Mouse (Mus musculus): ENCODE results near the gene Dynlt1a.
A peak's percentile ranks its signal among the peaks of the same experiment; 100 is the strongest.
"Not testable (repeated sequence)": the region's sequence is repeated elsewhere in the genome, so short reads cannot be mapped to it uniquely, and the experiment has no call there.

Gene Dynlt1a

DNA sequence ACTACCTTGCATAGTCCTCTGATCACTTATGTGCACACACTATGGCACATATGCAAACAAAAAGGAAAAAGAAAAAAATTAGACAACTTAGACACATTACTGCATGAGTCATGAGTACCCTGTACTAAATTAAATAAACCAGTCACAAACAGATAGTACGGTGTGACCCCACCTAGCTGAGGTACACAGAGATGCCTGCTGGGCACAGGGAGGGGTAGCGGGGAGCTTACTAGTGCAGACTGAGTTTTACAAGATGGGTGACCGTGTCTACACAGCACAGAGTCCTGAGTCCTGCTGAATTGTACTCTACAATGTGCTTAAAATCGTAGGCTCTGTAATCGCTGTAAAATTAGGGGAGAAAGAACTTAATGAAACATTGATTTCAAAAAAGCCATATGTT is 31.1 kb downstream of the Dynlt1a start:
- DNase-seq: not testable (repeated sequence)

DNA sequence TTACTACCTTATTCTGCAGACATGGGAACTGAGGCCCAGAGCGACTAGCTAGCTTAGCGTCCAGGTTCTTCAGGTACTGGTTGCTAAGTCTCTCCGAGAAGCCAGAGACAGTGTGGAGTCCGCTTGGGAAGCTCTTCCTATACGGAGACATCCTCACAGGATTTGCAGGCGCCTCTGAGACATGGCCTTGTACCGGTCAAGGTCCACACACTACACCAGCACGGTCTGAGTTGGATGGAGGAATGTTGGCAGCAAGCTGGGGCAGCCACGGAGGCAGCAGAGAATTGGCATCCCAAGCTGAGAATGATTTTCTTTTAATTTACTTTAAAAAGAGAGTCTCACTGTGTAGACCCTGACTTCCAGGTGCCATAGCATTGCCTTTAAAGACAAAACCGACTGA is 34.2 kb downstream of the Dynlt1a start:
- DNase-seq: not testable (repeated sequence)

DNA sequence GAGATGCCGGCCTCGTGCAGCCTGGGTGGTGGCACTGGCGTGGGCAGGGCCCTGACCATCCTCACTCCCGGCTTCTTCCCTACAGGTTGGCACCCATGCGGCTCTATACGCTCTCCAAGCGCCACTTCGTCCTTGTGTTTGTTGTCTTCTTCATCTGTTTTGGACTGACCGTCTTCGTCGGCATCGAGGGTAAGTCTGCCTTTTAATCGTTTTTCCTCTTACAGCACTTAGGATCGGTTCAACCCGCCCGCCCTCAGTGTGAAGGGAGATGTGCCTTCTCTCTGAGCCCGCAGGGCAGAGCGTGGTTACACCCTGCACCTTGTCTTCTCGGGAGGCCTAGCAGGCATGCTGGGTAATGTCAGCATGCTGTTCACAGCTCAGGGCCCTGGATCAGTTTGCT is 36.8 kb downstream of the Dynlt1a start:
- not testable (repeated sequence) for DNase-seq

DNA sequence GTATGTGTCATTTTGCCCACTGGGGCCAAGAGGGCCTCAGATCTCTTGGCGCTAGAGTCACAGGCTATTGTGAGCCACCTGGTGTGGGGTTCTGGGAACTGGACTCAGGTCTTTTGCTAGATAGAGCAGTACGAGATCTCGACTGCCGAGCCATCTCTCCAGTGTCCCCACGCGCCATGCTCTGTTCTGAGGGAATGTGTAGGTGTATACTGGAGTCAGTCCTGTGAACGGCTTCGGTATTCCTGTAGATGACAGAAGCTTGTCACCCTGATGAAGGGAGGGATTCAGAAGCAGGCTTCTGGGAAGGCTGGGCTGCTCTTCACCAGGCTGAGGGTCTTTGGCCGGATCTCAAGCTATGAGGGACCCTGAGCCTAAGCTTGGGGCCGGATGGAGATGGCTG is 37.5 kb downstream of the Dynlt1a start:
- not testable (repeated sequence) for DNase-seq

DNA sequence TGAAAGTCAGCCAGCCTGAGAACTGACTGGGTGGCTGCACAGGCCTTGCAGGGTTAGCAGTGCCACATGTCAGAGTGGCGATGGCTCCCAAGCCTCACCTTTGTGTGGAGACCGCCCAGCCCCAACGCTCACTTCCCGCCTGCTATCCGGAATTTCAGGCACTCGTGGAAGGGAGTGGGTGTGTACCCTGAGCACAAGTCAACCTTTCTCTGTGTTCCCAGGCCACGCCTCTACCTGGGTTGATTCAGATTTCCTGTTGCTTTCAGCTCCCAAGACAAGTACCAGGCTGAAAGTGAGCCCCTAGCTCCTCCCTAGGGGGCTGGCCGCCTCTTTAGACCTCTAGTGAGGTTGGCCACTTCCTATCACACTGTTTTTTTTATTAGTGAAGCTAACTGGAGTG is 38.1 kb downstream of the Dynlt1a start:
- peak in 1 of 2 experiments; percentile 15 for DNase-seq

DNA sequence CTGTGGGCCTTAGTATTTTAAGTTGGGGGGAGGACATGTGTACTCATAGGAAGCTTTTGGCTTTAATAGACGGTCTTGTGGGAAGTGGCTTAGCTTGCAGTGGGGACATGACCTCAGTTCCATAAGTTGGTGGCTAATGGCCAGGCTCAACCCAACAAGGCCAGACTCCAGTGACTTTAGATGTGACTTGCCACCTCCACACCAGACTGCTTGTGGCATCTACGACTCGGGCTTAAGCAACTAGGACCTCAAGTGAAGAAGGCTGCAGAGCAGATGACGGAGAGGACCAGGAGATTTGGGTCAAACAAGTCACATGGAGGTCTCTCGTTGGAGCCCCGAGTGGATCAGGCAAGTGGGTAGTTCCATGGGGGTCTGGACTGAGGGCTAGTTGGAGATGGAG is 42.6 kb downstream of the Dynlt1a start:
- not testable (repeated sequence) for DNase-seq

DNA sequence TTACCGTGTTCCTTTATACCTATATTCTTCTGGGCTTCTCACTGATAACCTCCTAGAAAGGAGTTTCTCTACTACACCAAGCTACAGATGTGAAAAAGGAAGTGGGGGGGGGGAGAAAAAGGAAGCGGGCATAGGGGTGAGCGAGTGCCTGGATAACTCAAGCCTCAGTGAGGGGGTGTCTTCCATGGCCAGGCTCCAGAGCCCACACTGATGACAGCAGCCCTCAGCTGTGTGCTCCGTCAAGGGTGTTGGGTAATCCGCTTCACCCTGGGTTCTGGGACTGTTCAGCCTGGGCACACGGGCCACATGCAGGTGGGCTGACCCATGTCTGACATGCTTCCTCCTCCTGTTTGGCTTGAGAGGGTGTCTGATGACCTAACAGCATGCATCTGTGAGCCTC is 45.3 kb downstream of the Dynlt1a start:
- DNase-seq: not testable (repeated sequence)

DNA sequence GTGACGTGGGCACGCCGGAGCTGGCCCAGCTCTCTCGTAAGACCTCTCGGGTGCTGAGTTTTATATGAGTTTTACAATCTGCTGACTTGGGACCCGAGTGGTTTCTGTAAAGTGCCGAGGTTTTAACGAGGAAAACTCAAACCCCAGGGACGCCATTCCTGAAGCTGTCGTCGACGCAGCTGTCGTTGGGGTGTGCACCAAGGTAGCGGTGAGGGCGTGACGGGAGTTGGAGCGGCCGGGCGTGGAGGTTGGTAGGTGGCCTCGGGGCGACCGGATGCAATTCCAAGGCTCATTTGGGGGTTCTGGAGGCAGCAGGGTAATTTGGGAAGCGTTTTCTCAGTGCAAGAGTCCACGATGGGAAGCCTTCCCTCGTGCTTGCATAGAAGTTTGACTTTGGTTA is 46.5 kb downstream of the Dynlt1a start:
- DNase-seq: not testable (repeated sequence)

DNA sequence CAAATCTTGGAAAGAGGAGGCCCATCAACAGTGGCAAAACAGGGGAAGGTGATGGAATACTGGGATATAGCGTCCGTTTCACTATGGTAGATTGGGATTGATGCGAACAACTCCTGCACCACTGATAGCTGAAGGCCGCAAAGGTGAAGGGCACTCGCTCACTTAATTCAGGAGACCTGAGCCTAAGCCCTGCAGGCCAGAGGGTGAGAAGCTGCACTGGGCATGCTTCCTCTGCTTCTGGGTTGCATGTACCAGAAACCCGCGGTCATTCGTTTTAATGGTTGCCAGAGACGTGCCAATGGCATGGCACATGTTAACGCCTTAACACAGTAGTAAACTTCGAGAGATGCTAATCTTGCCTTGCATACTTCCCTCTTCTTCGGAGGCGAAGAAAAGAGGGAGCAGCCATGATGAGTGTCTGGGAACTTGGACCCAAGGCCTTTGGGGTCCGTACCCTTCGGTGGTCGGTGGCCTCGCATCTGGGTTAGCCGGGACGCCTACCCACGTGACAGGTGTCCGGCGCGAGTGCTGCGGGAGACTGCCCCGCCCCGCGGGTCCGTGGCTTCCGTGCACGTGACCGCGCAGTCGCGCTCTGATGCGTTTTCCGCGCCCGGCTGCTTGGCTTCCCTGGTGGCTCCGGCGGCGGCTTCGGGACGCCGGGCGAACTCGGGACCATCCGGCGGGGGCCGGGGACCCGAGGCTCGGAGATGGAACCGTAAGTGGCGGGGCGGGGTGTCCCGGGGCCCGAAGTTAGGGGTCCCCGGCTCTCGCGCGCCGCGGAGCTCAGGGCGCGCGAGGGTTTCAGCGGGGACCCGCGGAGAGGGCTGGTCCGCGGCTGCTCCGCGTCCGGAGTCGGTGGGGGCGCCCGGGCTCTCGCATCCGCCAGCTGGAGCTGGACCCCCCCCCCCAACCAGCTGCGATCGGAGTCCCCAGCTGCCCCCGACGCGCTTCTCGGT is 47.1 kb downstream of the Dynlt1a start:
- peak; percentile 24 to 42 for DNase-seq

DNA sequence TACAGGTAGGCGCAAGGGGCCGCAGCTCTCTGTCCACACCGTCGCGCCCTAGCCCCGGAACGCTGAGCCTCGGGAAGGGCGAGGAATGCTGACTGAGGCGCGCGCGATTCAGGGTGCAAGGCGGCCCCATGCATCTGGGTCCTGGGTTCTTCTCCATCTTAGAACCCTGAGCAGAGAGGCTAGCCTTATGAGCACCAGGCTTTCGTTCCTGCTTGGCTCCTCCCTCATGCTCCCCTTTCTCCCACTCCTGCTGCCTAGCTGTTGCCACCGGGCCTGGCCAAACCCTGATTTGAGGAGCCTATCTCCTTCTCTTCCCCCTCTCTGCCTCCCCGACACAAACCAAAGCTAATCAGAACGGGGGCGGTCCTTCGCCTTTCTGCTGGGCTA is 60.2 kb downstream of the Dynlt1a start:
- peak; percentile 79 to 80 for DNase-seq

DNA sequence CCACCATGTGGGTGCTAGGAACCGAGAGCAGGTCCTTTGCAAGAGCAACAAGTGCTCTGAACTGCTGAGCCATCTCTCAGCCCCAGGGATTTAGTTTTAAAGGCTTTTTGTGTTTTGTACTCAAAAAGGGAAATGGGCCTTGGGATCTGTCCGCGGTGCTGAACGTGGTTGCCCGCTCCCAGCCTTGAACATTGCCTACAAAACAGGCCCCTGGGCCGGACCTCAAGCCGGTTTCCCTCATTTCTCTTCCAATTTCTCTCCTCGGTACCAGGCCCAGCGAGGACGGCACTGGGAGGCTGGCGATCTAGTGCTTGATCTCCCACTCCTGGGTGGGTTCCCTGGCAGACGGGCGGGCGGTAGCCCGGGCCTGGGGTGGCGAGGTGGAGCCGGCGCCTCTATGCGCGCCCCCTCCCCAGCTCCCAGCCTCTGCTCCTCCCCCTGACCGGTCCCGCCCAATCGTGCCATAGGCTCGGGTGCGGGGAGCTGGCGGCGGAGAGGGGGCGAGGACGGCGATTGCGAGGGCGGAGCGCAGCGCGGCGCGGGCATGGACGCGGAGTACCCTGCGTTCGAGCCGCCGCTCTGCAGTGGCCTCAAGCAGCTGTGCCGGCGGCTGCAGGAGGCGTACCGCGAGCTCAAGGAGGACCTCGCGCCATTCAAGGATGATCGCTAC is 60.8 kb downstream of the Dynlt1a start, which contains the start of gene Tmem181a:
Gene Tmem181a (plus strand): TSS at position 461 of the 670 bp plus-strand sequence.
- DNase-seq: peak; percentile 32 to 39

All from cerebellum, postnatal 14 days (tissue).